Mouse (Mus musculus): ENCODE data around the gene Gm10447. TPM values are rescaled to one million over a fixed set of nuclear protein-coding genes. Genes with fewer than 3 reads are reported as not detected.

Gene Gm10447
- polyA plus RNA-seq, 1 experiment = 0.02 TPM

GRCm38 (mm10) chr11:53446183-53446582 lies 10.7 kb downstream of the Gm10447 start:
- peaks cover 8% of the 10 kb centered on the region for H3K27me3 ChIP-seq (ENCODE audit: control insufficient read depth, insufficient read depth, insufficient read length)
- H3ac ChIP-seq (ENCODE audit: control insufficient read depth, insufficient read length) = no peak overlapping the region
- no peak overlapping the region for H3K4me3 ChIP-seq
- no peaks in the 10 kb centered on the region for H3K36me3 ChIP-seq (ENCODE audit: control insufficient read depth, insufficient read depth)
- no peaks in the 10 kb centered on the region for H3K79me2 ChIP-seq (ENCODE audit: control insufficient read depth, insufficient read depth)
- TF ChIP-seq MYOD1 (IDR thresholded peaks at IDR 0.05; ENCODE audit: control insufficient read depth in 1 of 3, insufficient read length in 2 of 3, low read depth in 2 of 3) = no peak
- TF ChIP-seq MAX (IDR thresholded peaks at IDR 0.05; ENCODE audit: low read depth) = no peak
- no peak for TF ChIP-seq REST (IDR thresholded peaks at IDR 0.05; ENCODE audit: insufficient read depth, insufficient read length)
- TF ChIP-seq POLR2AphosphoS2 (IDR thresholded peaks at IDR 0.05; ENCODE audit: insufficient read length, low read depth) = no peak
- TF ChIP-seq MYOG (IDR thresholded peaks at IDR 0.05; ENCODE audit: control insufficient read depth in 1 of 3, insufficient read depth in 1 of 3, insufficient read length in 2 of 3, low read depth in 2 of 3) = no peak
- TF ChIP-seq USF1 (IDR thresholded peaks at IDR 0.05; ENCODE audit: low read depth) = no peak
- no peak for TF ChIP-seq TCF3 (IDR thresholded peaks at IDR 0.05; ENCODE audit: insufficient read length, low read depth)
- no peak for TF ChIP-seq CEBPB (IDR thresholded peaks at IDR 0.05; ENCODE audit: insufficient read depth, poor library complexity, severe bottlenecking)
- no peak for TF ChIP-seq SRF (IDR thresholded peaks at IDR 0.05; ENCODE audit: control insufficient read depth, insufficient read length, low read depth)
- TF ChIP-seq E2F4 (IDR thresholded peaks at IDR 0.05; ENCODE audit: insufficient read depth) = no peak
- TF ChIP-seq TCF12 (IDR thresholded peaks at IDR 0.05; ENCODE audit: insufficient read depth, poor library complexity, severe bottlenecking) = no peak
- TF ChIP-seq POLR2A (IDR thresholded peaks at IDR 0.05; ENCODE audit: insufficient read length, low read depth) = no peak
- H3K4me2 ChIP-seq (ENCODE audit: low read depth) = no peak overlapping the region

- Histone ChIP-seq H3K27me3 (ENCODE audit: control insufficient read depth, insufficient read depth, insufficient read length) (peaks cover 8% of the 10 kb centered on the region), H3K36me3 (ENCODE audit: control insufficient read depth, insufficient read depth) (no peaks in the 10 kb centered on the region), H3K79me2 (ENCODE audit: control insufficient read depth, insufficient read depth) (no peaks in the 10 kb centered on the region), H3ac (ENCODE audit: control insufficient read depth, insufficient read length) (no peak overlapping the region), H3K4me2 (ENCODE audit: low read depth) (no peak overlapping the region), H3K4me3 (no peak overlapping the region)
- TF ChIP-seq TCF12 (IDR thresholded peaks at IDR 0.05; ENCODE audit: insufficient read depth, poor library complexity, severe bottlenecking) (no peak), REST (IDR thresholded peaks at IDR 0.05; ENCODE audit: insufficient read depth, insufficient read length) (no peak), POLR2A (IDR thresholded peaks at IDR 0.05; ENCODE audit: insufficient read length, low read depth) (no peak), TCF3 (IDR thresholded peaks at IDR 0.05; ENCODE audit: insufficient read length, low read depth) (no peak), CEBPB (IDR thresholded peaks at IDR 0.05; ENCODE audit: insufficient read depth, poor library complexity, severe bottlenecking) (no peak), MAX (IDR thresholded peaks at IDR 0.05; ENCODE audit: low read depth) (no peak), POLR2AphosphoS2 (IDR thresholded peaks at IDR 0.05; ENCODE audit: insufficient read length, low read depth) (no peak), SRF (IDR thresholded peaks at IDR 0.05; ENCODE audit: control insufficient read depth, insufficient read length, low read depth) (no peak), MYOG (IDR thresholded peaks at IDR 0.05; ENCODE audit: control insufficient read depth in 1 of 3, insufficient read depth in 1 of 3, insufficient read length in 2 of 3, low read depth in 2 of 3) (no peak), USF1 (IDR thresholded peaks at IDR 0.05; ENCODE audit: low read depth) (no peak), MYOD1 (IDR thresholded peaks at IDR 0.05; ENCODE audit: control insufficient read depth in 1 of 3, insufficient read length in 2 of 3, low read depth in 2 of 3) (no peak), E2F4 (IDR thresholded peaks at IDR 0.05; ENCODE audit: insufficient read depth) (no peak)
Observed at GRCm38 (mm10) chr11:53445562-53445961, 11.3 kb downstream of the Gm10447 start.

- Histone ChIP-seq H3K4me2 (ENCODE audit: low read depth) (peak overlapping the region; percentile 16), H3K27me3 (ENCODE audit: control insufficient read depth, insufficient read depth, insufficient read length) (no peaks in the 10 kb centered on the region), H3ac (ENCODE audit: control insufficient read depth, insufficient read length) (no peak overlapping the region), H3K36me3 (ENCODE audit: control insufficient read depth, insufficient read depth) (no peaks in the 10 kb centered on the region), H3K79me2 (ENCODE audit: control insufficient read depth, insufficient read depth) (no peaks in the 10 kb centered on the region), H3K4me3 (no peak overlapping the region)
- TF ChIP-seq POLR2A (IDR thresholded peaks at IDR 0.05; ENCODE audit: insufficient read length, low read depth) (no peak), REST (IDR thresholded peaks at IDR 0.05; ENCODE audit: insufficient read depth, insufficient read length) (no peak), MAX (IDR thresholded peaks at IDR 0.05; ENCODE audit: low read depth) (no peak)
Observed at GRCm38 (mm10) chr11:53443861-53444260, 13.0 kb downstream of the Gm10447 start.

- H3K27me3 ChIP-seq (ENCODE audit: control insufficient read depth, insufficient read depth, insufficient read length) = peaks cover 6% of the 10 kb centered on the region
- no peak overlapping the region for H3ac ChIP-seq (ENCODE audit: control insufficient read depth, insufficient read length)
- no peak overlapping the region for H3K4me3 ChIP-seq
- no peaks in the 10 kb centered on the region for H3K79me2 ChIP-seq (ENCODE audit: control insufficient read depth, insufficient read depth)
- no peak overlapping the region for H3K4me2 ChIP-seq (ENCODE audit: low read depth)
- H3K36me3 ChIP-seq (ENCODE audit: control insufficient read depth, insufficient read depth) = no peaks in the 10 kb centered on the region
- TF ChIP-seq USF1 (IDR thresholded peaks at IDR 0.05; ENCODE audit: low read depth) (no peak), POLR2A (IDR thresholded peaks at IDR 0.05; ENCODE audit: insufficient read length, low read depth) (no peak), MAX (IDR thresholded peaks at IDR 0.05; ENCODE audit: low read depth) (no peak), TCF3 (IDR thresholded peaks at IDR 0.05; ENCODE audit: insufficient read length, low read depth) (no peak), E2F4 (IDR thresholded peaks at IDR 0.05; ENCODE audit: insufficient read depth) (no peak), REST (IDR thresholded peaks at IDR 0.05; ENCODE audit: insufficient read depth, insufficient read length) (no peak), TCF12 (IDR thresholded peaks at IDR 0.05; ENCODE audit: insufficient read depth, poor library complexity, severe bottlenecking) (no peak), MYOG (IDR thresholded peaks at IDR 0.05; ENCODE audit: control insufficient read depth in 1 of 3, insufficient read depth in 1 of 3, insufficient read length in 2 of 3, low read depth in 2 of 3) (no peak), MYOD1 (IDR thresholded peaks at IDR 0.05; ENCODE audit: control insufficient read depth in 1 of 3, insufficient read length in 2 of 3, low read depth in 2 of 3) (no peak), CEBPB (IDR thresholded peaks at IDR 0.05; ENCODE audit: insufficient read depth, poor library complexity, severe bottlenecking) (no peak), SRF (IDR thresholded peaks at IDR 0.05; ENCODE audit: control insufficient read depth, insufficient read length, low read depth) (no peak), POLR2AphosphoS2 (IDR thresholded peaks at IDR 0.05; ENCODE audit: insufficient read length, low read depth) (no peak)
Observed at GRCm38 (mm10) chr11:53441921-53442320, 15.0 kb downstream of the Gm10447 start.

- Histone ChIP-seq H3K27me3 (ENCODE audit: control insufficient read depth, insufficient read depth, insufficient read length) (peaks cover 13% of the 10 kb centered on the region), H3K79me2 (ENCODE audit: control insufficient read depth, insufficient read depth) (no peaks in the 10 kb centered on the region), H3K36me3 (ENCODE audit: control insufficient read depth, insufficient read depth) (no peaks in the 10 kb centered on the region), H3K4me3 (no peak overlapping the region), H3ac (ENCODE audit: control insufficient read depth, insufficient read length) (no peak overlapping the region), H3K4me2 (ENCODE audit: low read depth) (no peak overlapping the region)
- no peak for TF ChIP-seq TCF3 (IDR thresholded peaks at IDR 0.05; ENCODE audit: insufficient read length, low read depth)
Observed at GRCm38 (mm10) chr11:53436338-53436737, 20.6 kb downstream of the Gm10447 start.

Data from myocyte (in vitro differentiated cells).